Mouse (Mus musculus): ENCODE measurements at regions not wholly inside any gene's neighbourhood (a gene's known extent, or its start where the extent isn't known, plus 50 kb on each side); places are given as distances from the start of the nearest gene placed in this dataset.
"Not testable (repeated sequence)": the region's sequence is repeated elsewhere in the genome, so short reads cannot be mapped to it uniquely, and the experiment has no call there.

GRCm38 (mm10) chr1:65820771-65821170 is 105.5 kb upstream of the Crygf start:
- TF ChIP-seq POLR2A (IDR thresholded peaks at IDR 0.05; ENCODE audit: control insufficient read depth, low read depth, low read length) = no peak
- no peak for TF ChIP-seq CTCF (IDR thresholded peaks at IDR 0.05; ENCODE audit: control insufficient read depth, insufficient read depth, insufficient replicate concordance, low read depth, low read length)
- Histone ChIP-seq H3K4me1 (ENCODE audit: control insufficient read depth, insufficient read depth, low read length) (no peaks in the 10 kb centered on the region), H3K27ac (ENCODE audit: control insufficient read depth, insufficient read depth, low read depth, low read length) (no peak overlapping the region), H3K36me3 (ENCODE audit: control insufficient read depth, insufficient read depth, low read length) (no peaks in the 10 kb centered on the region), H3K4me3 (ENCODE audit: control insufficient read depth, low read depth, low read length) (no peak overlapping the region), H3K27me3 (ENCODE audit: control insufficient read depth, insufficient read depth, low read length) (no peaks in the 10 kb centered on the region)

- H3K27me3 ChIP-seq (ENCODE audit: control insufficient read depth, insufficient read depth, low read length) = no peaks in the 10 kb centered on the region
- H3K36me3 ChIP-seq (ENCODE audit: control insufficient read depth, insufficient read depth, low read length) = no peaks in the 10 kb centered on the region
- no peak overlapping the region for H3K4me3 ChIP-seq (ENCODE audit: control insufficient read depth, low read depth, low read length)
- no peaks in the 10 kb centered on the region for H3K4me1 ChIP-seq (ENCODE audit: control insufficient read depth, insufficient read depth, low read length)
- H3K27ac ChIP-seq (ENCODE audit: control insufficient read depth, insufficient read depth, low read depth, low read length) = no peak overlapping the region
- TF ChIP-seq CTCF (IDR thresholded peaks at IDR 0.05; ENCODE audit: control insufficient read depth, insufficient read depth, insufficient replicate concordance, low read depth, low read length) (no peak), POLR2A (IDR thresholded peaks at IDR 0.05; ENCODE audit: control insufficient read depth, low read depth, low read length) (no peak)
Observed at GRCm38 (mm10) chr1:65841116-65841515, 85.2 kb upstream of the Crygf start.

- Histone ChIP-seq H3K4me1 (ENCODE audit: control insufficient read depth, insufficient read depth, low read length) (no peaks in the 10 kb centered on the region), H3K27me3 (ENCODE audit: control insufficient read depth, insufficient read depth, low read length) (no peaks in the 10 kb centered on the region), H3K27ac (ENCODE audit: control insufficient read depth, insufficient read depth, low read depth, low read length) (no peak overlapping the region), H3K4me3 (ENCODE audit: control insufficient read depth, low read depth, low read length) (no peak overlapping the region), H3K36me3 (ENCODE audit: control insufficient read depth, insufficient read depth, low read length) (no peaks in the 10 kb centered on the region)
- no peak for TF ChIP-seq CTCF (IDR thresholded peaks at IDR 0.05; ENCODE audit: control insufficient read depth, insufficient read depth, insufficient replicate concordance, low read depth, low read length)
- no peak for TF ChIP-seq POLR2A (IDR thresholded peaks at IDR 0.05; ENCODE audit: control insufficient read depth, low read depth, low read length)
Observed at GRCm38 (mm10) chr1:65847005-65847404, 79.3 kb upstream of the Crygf start.

- H3K36me3 ChIP-seq (ENCODE audit: control insufficient read depth, insufficient read depth, low read length); H3K4me1 ChIP-seq (ENCODE audit: control insufficient read depth, insufficient read depth, low read length); H3K27me3 ChIP-seq (ENCODE audit: control insufficient read depth, insufficient read depth, low read length); H3K4me3 ChIP-seq (ENCODE audit: control insufficient read depth, low read depth, low read length); H3K27ac ChIP-seq (ENCODE audit: control insufficient read depth, insufficient read depth, low read depth, low read length): not testable (repeated sequence)
Observed at GRCm38 (mm10) chr1:65873691-65874090, 52.6 kb upstream of the Crygf start.

Data from testis, adult 2 months (tissue).